Mouse (Mus musculus) CH12.LX (cell line): ENCODE data around the gene Mbd5. TPM values are rescaled to one million over a fixed set of nuclear protein-coding genes. Genes with fewer than 3 reads are reported as not detected.

ENCODE experiments used
- DNase-seq: peaks from one replicate; pipeline ENCODE4 v3.0.0-alpha.2; 2013; ENCODE audit errors: extremely low read depth
- H3K27ac ChIP-seq: 2 replicates; pipeline ENCODE4 v1.5.1; 2012; ENCODE audit warnings: low read depth, mild to moderate bottlenecking, control low read depth, moderate library complexity; ENCODE audit not compliant: insufficient read depth
- H3K27me3 ChIP-seq: replicated peaks from 2 replicates; pipeline ENCODE3; 2012; ENCODE audit warnings: inconsistent platforms
- H3K36me3 ChIP-seq, 2 experiments: replicated peaks in 1 of 2; 2 replicates each; pipeline versions ENCODE3 to v1.6.1; 2012; ENCODE audit warnings: inconsistent platforms in 1 of 2, low read length in 1 of 2, mild to moderate bottlenecking in 1 of 2, mixed read lengths in 1 of 2, moderate library complexity in 1 of 2; ENCODE audit not compliant: control insufficient read depth in 1 of 2, insufficient read depth in 1 of 2
- H3K4me1 ChIP-seq, 2 experiments: 2 replicates each; pipeline ENCODE4 v1.6.1; 2012; ENCODE audit warnings: inconsistent platforms in 1 of 2, moderate library complexity in 1 of 2; ENCODE audit not compliant: insufficient read depth in 2 of 2, control insufficient read depth in 1 of 2
- H3K4me2 ChIP-seq: 2 replicates; pipeline ENCODE4 v1.6.1; 2012; ENCODE audit warnings: low read depth, mild to moderate bottlenecking, control low read depth; ENCODE audit not compliant: poor library complexity, insufficient read depth, severe bottlenecking
- H3K4me3 ChIP-seq, 3 experiments: fragments of 150-350 bp in 1 of 3; sonication (generic) in 1 of 3; replicated peaks in 1 of 3; 2 replicates each; pipeline versions ENCODE3 to v1.5.1; 2011 to 2012; ENCODE audit warnings: low read depth in 2 of 3, low read length in 2 of 3, mild to moderate bottlenecking in 2 of 3, moderate library complexity in 2 of 3, control low read depth in 1 of 3, improper control_type of control experiment in 1 of 3, inconsistent platforms in 1 of 3, mixed read lengths in 1 of 3; ENCODE audit not compliant: poor library complexity in 1 of 3
- H3K79me2 ChIP-seq: replicated peaks from 2 replicates; pipeline ENCODE4 v1.6.1; 2012; ENCODE audit warnings: mild to moderate bottlenecking, moderate library complexity; ENCODE audit not compliant: control insufficient read depth, poor library complexity, insufficient read depth, severe bottlenecking; ENCODE audit errors: extremely low read depth
- H3K9ac ChIP-seq: 2 replicates; pipeline ENCODE4 v1.6.1; 2012; ENCODE audit warnings: low read depth, mild to moderate bottlenecking, control low read depth, moderate library complexity; ENCODE audit not compliant: insufficient read depth
- H3K9me3 ChIP-seq: replicated peaks from 2 replicates; pipeline ENCODE3; 2012; ENCODE audit warnings: low read length, inconsistent platforms, mixed read lengths
- CHD2 ChIP-seq: IDR thresholded peaks from 2 replicates; pipeline ENCODE4 v1.6.1; 2011; ENCODE audit warnings: low read length, improper control_type of control experiment
- CTCF ChIP-seq, 2 experiments: IDR thresholded peaks in 1 of 2; conservative IDR thresholded peaks in 1 of 2; 2 replicates each; pipeline ENCODE4 v1.5.1; 2011 to 2012; ENCODE audit warnings: low read depth in 2 of 2, low read length in 2 of 2, improper control_type of control experiment in 1 of 2, inconsistent platforms in 1 of 2, mild to moderate bottlenecking in 1 of 2, moderate library complexity in 1 of 2
- ELF1 ChIP-seq: IDR thresholded peaks from 2 replicates; pipeline ENCODE4 v1.6.1; 2014; ENCODE audit warnings: low read depth, mild to moderate bottlenecking, inconsistent platforms, low read length, improper control_type of control experiment
- ETS1 ChIP-seq: conservative IDR thresholded peaks from 2 replicates; pipeline ENCODE4 v1.6.1; 2012; ENCODE audit warnings: low read depth, mild to moderate bottlenecking, inconsistent platforms, low read length, improper control_type of control experiment, moderate library complexity
- GABPA ChIP-seq: IDR thresholded peaks from 2 replicates; pipeline ENCODE4 v1.6.1; 2012; ENCODE audit warnings: low read depth, low read length, improper control_type of control experiment, inconsistent platforms; ENCODE audit not compliant: insufficient replicate concordance
- IRF4 ChIP-seq: IDR thresholded peaks from 2 replicates; pipeline ENCODE4 v1.6.1; 2014; ENCODE audit warnings: low read depth, mild to moderate bottlenecking, inconsistent platforms, low read length, improper control_type of control experiment
- JUND ChIP-seq: conservative IDR thresholded peaks from 2 replicates; pipeline ENCODE4 v1.6.1; 2011; ENCODE audit warnings: low read depth, low read length, improper control_type of control experiment
- RAD21 ChIP-seq: IDR thresholded peaks from 2 replicates; pipeline ENCODE4 v1.6.1; 2011; ENCODE audit warnings: low read depth, mild to moderate bottlenecking, low read length, improper control_type of control experiment, moderate library complexity
- RCOR1 ChIP-seq: conservative IDR thresholded peaks from 2 replicates; pipeline ENCODE4 v1.6.1; 2012; ENCODE audit warnings: low read depth, mild to moderate bottlenecking, inconsistent platforms, low read length, improper control_type of control experiment
- SIN3A ChIP-seq: IDR thresholded peaks from 2 replicates; pipeline ENCODE4 v1.6.1; 2012; ENCODE audit warnings: low read length, improper control_type of control experiment, inconsistent platforms
- SMC3 ChIP-seq: IDR thresholded peaks from 2 replicates; pipeline ENCODE4 v1.6.1; 2011; ENCODE audit warnings: low read depth, low read length, improper control_type of control experiment
- UBTF ChIP-seq: IDR thresholded peaks from 2 replicates; pipeline ENCODE4 v1.6.1; 2012; ENCODE audit warnings: low read depth, mild to moderate bottlenecking, inconsistent platforms, low read length, improper control_type of control experiment, moderate library complexity
- ZMIZ1 ChIP-seq: IDR thresholded peaks from 2 replicates; pipeline ENCODE4 v1.6.1; 2012; ENCODE audit warnings: low read depth, mild to moderate bottlenecking, inconsistent platforms, low read length, improper control_type of control experiment
- dilution Hi-C: fragments of 300-500 bp; cut with MboI; formaldehyde crosslinking; loops from 2 replicates; pipeline ENCODE4 v1.14.3; 2020; ENCODE audit warnings: low sequenced_read_pairs; ENCODE audit not compliant: extremely low pct_unique_long_range_greater_than_20kb, extremely low pct_ligation_motif_present
- in situ Hi-C: fragments of 300-500 bp; cut with MboI; formaldehyde crosslinking; loops from 3 replicates; pipeline ENCODE4 v1.14.3; 2019; ENCODE audit warnings: low sequenced_read_pairs, low pct_ligation_motif_present, low pct_unique_long_range_greater_than_20kb, mixed read lengths
- polyA plus RNA-seq: library from polyadenylated mRNA; unstranded; fragments of >175 nt; gene quantifications from 2 replicates; pipeline ENCODE4 v1.2.1, GENCODE M21; 2012; ENCODE audit warnings: low read depth; ENCODE audit not compliant: insufficient read length
- total RNA-seq, 2 experiments: library from RNA; depleted of rRNA; stranded (reverse); fragments of 300-350 nt in 1 of 2; fragments of >200 nt in 1 of 2; gene quantifications; 2 replicates each; pipeline ENCODE4 v1.2.3; 2012 to 2014

The Mbd5 gene
- total and polyA plus RNA-seq, 3 experiments: 2.8 to 6.3 (median 5.8) TPM

- in situ Hi-C loops: no loop called here
Measured at GRCm38 (mm10) chr2:49372586-49372985, 423.3 kb downstream of the Mbd5 start.

More at GRCm38 (mm10) chr2:49372586-49372985, 423.3 kb downstream of the Mbd5 start:
- Histone ChIP-seq H3K4me1 (no peaks in the 10 kb centered on the region), H3K79me2 (no peaks in the 10 kb centered on the region), H3K27ac (no peak overlapping the region), H3K27me3 (no peaks in the 10 kb centered on the region), H3K4me3 (no peak overlapping the region), H3K9ac (no peak overlapping the region), H3K36me3 (no peaks in the 10 kb centered on the region), H3K9me3 (no peaks in the 10 kb centered on the region), H3K4me2 (no peak overlapping the region)
- no peak for TF ChIP-seq JUND
- no peak for TF ChIP-seq CHD2
- TF ChIP-seq RCOR1: no peak
- TF ChIP-seq IRF4: no peak
- no peak for TF ChIP-seq CTCF (conservative IDR thresholded peaks at IDR 0.05 in 1 of 2, IDR thresholded peaks at IDR 0.05 in 1 of 2; ENCODE audit: low read depth in 2 of 2, low read length in 2 of 2)
- no peak for TF ChIP-seq SIN3A
- TF ChIP-seq SMC3: no peak
- TF ChIP-seq ZMIZ1: no peak
- TF ChIP-seq ELF1: no peak
- TF ChIP-seq ETS1: no peak
- no peak for TF ChIP-seq GABPA
- no peak for TF ChIP-seq UBTF
- TF ChIP-seq RAD21: no peak
- no peak for DNase-seq
- dilution Hi-C loops: no loop called here

Other genes starting within 250 kb of the Mbd5 start
- 0.89 and 1.1 TPM in 2 replicates for gene Acvr2a, start 135.4 kb upstream of the Mbd5 start, total RNA-seq (2012; rRNA removed)
- gene Acvr2a, start 135.4 kb upstream of the Mbd5 start, total RNA-seq (2014; rRNA removed): 2.2 and 3.1 TPM in 2 replicates
- 2.9 and 4.1 TPM in 2 replicates for gene Acvr2a, start 135.4 kb upstream of the Mbd5 start, polyA plus RNA-seq
- 42.5 and 56.1 TPM in 2 replicates for gene Orc4, start 769 bp downstream of the Mbd5 start, total RNA-seq (2012; rRNA removed)
- gene Orc4, start 769 bp downstream of the Mbd5 start, total RNA-seq (2014; rRNA removed): 180 and 233 TPM in 2 replicates
- gene Orc4, start 769 bp downstream of the Mbd5 start, polyA plus RNA-seq: 80.4 and 91.7 TPM in 2 replicates